ENCODE assay signal across 13 mouse cellular contexts in the genomic region with DNA sequence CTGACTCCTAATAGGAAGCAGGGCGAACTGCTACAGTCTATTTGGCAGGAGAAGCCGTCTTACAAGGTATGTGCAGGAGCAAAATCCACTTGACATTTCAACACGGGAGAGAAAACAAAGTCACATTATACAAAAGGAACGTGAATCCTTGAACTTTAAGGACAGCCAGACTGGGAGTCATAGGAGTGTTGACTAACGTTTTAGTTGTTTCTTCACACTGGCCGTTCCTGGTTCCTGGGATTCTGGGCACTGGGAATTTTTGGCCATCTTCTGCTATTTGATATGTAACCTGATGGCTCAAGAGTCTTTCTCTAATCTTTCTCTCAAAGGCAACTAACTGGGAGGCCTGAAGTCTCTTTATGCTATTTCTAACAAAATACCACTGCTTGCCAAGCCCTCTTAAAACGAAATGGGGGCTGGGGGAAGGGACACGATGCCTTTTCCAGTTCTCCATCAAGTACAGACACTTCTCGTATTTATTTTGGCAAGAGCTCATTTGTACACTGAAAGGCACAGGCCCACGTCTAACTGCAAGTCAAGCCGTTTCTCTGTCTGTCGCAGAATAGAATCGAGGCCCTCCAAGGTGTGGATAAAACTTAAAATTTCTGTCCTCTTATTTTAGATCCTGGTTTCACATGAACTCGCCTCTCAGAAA. TPM values are rescaled to one million over a fixed set of nuclear protein-coding genes. Genes with fewer than 3 reads are reported as not detected.
A peak's percentile ranks its signal among the peaks of the same experiment; 100 is the strongest.
DNase-seq lines count a peak whose midpoint lies in the region; ATAC-seq and TF ChIP-seq lines count a peak whose summit lies in the region.
"Had no signal": no experiment of that assay in that cellular context is flagged by ENCODE, and none has a peak within 500 bp of the region (broad histone marks: within the 10 kb centered on the region; RNA-seq: fewer than 3 reads in every experiment).

No protein-coding gene starts in this region.

- 57% methylated on average over 14 of the region's 14 CpGs for WGBS in heart, embryonic 11.5 days (ENCODE audit: insufficient replicate concordance)
- WGBS in heart, embryonic 10.5 days, result 57% methylated on average over 14 of the region's 14 CpGs
- 59% methylated on average over 14 of the region's 14 CpGs for WGBS in liver, postnatal 0 days (ENCODE audit: insufficient replicate concordance)
- WGBS in liver, embryonic 11.5 days, result 74% methylated on average over 14 of the region's 14 CpGs
- 23% methylated on average over 14 of the region's 14 CpGs for WGBS in forebrain, postnatal 0 days
- 54% methylated on average over 14 of the region's 14 CpGs for WGBS in neural tube, embryonic 13.5 days

- no peak for ATAC-seq in heart, embryonic 11.5 days (replicated peaks; ENCODE audit: insufficient number of reproducible peaks, low FRiP score, low TSS enrichment)
- no peak for ATAC-seq in liver, postnatal 0 days
- no peak for ATAC-seq in liver, embryonic 11.5 days (replicated peaks; ENCODE audit: low FRiP score)
- ATAC-seq in forebrain, postnatal 0 days, result no peak
- no peak for ATAC-seq in neural tube, embryonic 13.5 days (ENCODE audit: low read depth)

- DNase-seq in heart, embryonic 10.5 days (ENCODE audit: low spot score), result no peak
- no peak for DNase-seq in liver, postnatal 0 days
- DNase-seq in liver, embryonic 11.5 days (ENCODE audit: low spot score), result no peak
- DNase-seq in forebrain, postnatal 0 days, result no peak
- DNase-seq in cerebellum, postnatal 36 days, result no peak
- DNase-seq: cerebellum, adult 11-12 months; kidney, postnatal 14 days; right cerebral cortex, postnatal 4 days; thymus, adult 2 months had no signal

- H3K27ac ChIP-seq in heart, embryonic 11.5 days (ENCODE audit: low read depth, low read length), result no peak overlapping the region
- no peak overlapping the region for H3K27ac ChIP-seq in heart, embryonic 10.5 days
- peak overlapping the region; percentile 23 for H3K27ac ChIP-seq in liver, postnatal 0 days (ENCODE audit: low read depth)
- no peak overlapping the region for H3K27ac ChIP-seq in liver, embryonic 11.5 days (ENCODE audit: low read depth, low read length)
- H3K27ac ChIP-seq in forebrain, postnatal 0 days (ENCODE audit: low read depth, low read length), result no peak overlapping the region
- peak overlapping the region; percentile 11; the same call in 1 of the 2 replicates for H3K27ac ChIP-seq in neural tube, embryonic 13.5 days (replicated peaks)
- H3K27ac ChIP-seq: embryonic facial prominence, embryonic 15.5 days had no signal

- H3K4me3 ChIP-seq in heart, embryonic 11.5 days (ENCODE audit: low read depth, low read length), result no peak overlapping the region
- H3K4me3 ChIP-seq in heart, embryonic 10.5 days, result no peak overlapping the region
- H3K4me3 ChIP-seq in liver, postnatal 0 days (ENCODE audit: low read depth, low read length), result no peak overlapping the region
- no peak overlapping the region for H3K4me3 ChIP-seq in liver, embryonic 11.5 days (ENCODE audit: low read depth, low read length)
- H3K4me3 ChIP-seq in forebrain, postnatal 0 days (ENCODE audit: low read depth, low read length), result 0 out of 2 replicates have a peak overlapping the region, but pooled peaks have one; percentile 2
- H3K4me3 ChIP-seq in neural tube, embryonic 13.5 days, result no peak overlapping the region
- H3K4me3 ChIP-seq: embryonic facial prominence, embryonic 15.5 days had no signal

- no peak for TF ChIP-seq CTCF in liver, postnatal 0 days (IDR thresholded peaks at IDR 0.05; ENCODE audit: low read depth)
- TF ChIP-seq CTCF in forebrain, postnatal 0 days (IDR thresholded peaks at IDR 0.05; ENCODE audit: low read depth), result no peak

- no peaks in the 10 kb centered on the region for H3K36me3 ChIP-seq in heart, embryonic 11.5 days (ENCODE audit: control insufficient read depth, insufficient read depth, low read length)
- H3K36me3 ChIP-seq in heart, embryonic 10.5 days, result no peaks in the 10 kb centered on the region
- no peaks in the 10 kb centered on the region for H3K36me3 ChIP-seq in liver, postnatal 0 days (replicated peaks; ENCODE audit: insufficient read depth, low read length)
- H3K36me3 ChIP-seq in liver, embryonic 11.5 days (ENCODE audit: control insufficient read depth, insufficient read depth, low read length), result no peaks in the 10 kb centered on the region
- no peaks in the 10 kb centered on the region for H3K36me3 ChIP-seq in forebrain, postnatal 0 days (ENCODE audit: insufficient read depth)
- H3K36me3 ChIP-seq in neural tube, embryonic 13.5 days, result no peaks in the 10 kb centered on the region
- H3K36me3 ChIP-seq: embryonic facial prominence, embryonic 15.5 days had no signal

- no peaks in the 10 kb centered on the region for H3K27me3 ChIP-seq in heart, embryonic 11.5 days (ENCODE audit: control insufficient read depth, insufficient read depth, low read length)
- no peaks in the 10 kb centered on the region for H3K27me3 ChIP-seq in heart, embryonic 10.5 days (ENCODE audit: insufficient read depth, poor library complexity, severe bottlenecking)
- H3K27me3 ChIP-seq in liver, postnatal 0 days (ENCODE audit: insufficient read depth, low read length), result no peaks in the 10 kb centered on the region
- no peaks in the 10 kb centered on the region; the same call in 1 of the 2 replicates for H3K27me3 ChIP-seq in liver, embryonic 11.5 days (replicated peaks; ENCODE audit: control insufficient read depth, insufficient read depth, low read length)
- H3K27me3 ChIP-seq in forebrain, postnatal 0 days (ENCODE audit: insufficient read depth, low read length), result no peaks in the 10 kb centered on the region
- no peaks in the 10 kb centered on the region for H3K27me3 ChIP-seq in neural tube, embryonic 13.5 days
- H3K27me3 ChIP-seq: CH12.LX; embryonic facial prominence, embryonic 15.5 days had no signal

- 0 out of 2 replicates have a peak overlapping the region, but pooled peaks have one; percentile 3 for H3K4me2 ChIP-seq in heart, embryonic 11.5 days
- peak overlapping the region; percentile 4; the same call in 1 of the 2 replicates for H3K4me2 ChIP-seq in liver, postnatal 0 days (ENCODE audit: low read depth, low read length)
- no peak overlapping the region for H3K4me2 ChIP-seq in liver, embryonic 11.5 days
- peak overlapping the region; percentile 90 for H3K4me2 ChIP-seq in forebrain, postnatal 0 days (ENCODE audit: low read depth)
- H3K4me2 ChIP-seq in neural tube, embryonic 13.5 days, result no peak overlapping the region
- H3K4me2 ChIP-seq: embryonic facial prominence, embryonic 15.5 days had no signal

- no peak overlapping the region for H3K9ac ChIP-seq in heart, embryonic 11.5 days (ENCODE audit: low read depth, low read length)
- H3K9ac ChIP-seq in liver, postnatal 0 days (replicated peaks), result no peak overlapping the region
- H3K9ac ChIP-seq in liver, embryonic 11.5 days (ENCODE audit: low read depth, low read length), result no peak overlapping the region
- no peak overlapping the region for H3K9ac ChIP-seq in forebrain, postnatal 0 days
- H3K9ac ChIP-seq in neural tube, embryonic 13.5 days, result no peak overlapping the region
- H3K9ac ChIP-seq: embryonic facial prominence, embryonic 15.5 days had no signal

- TF ChIP-seq EP300 in liver, postnatal 0 days (IDR thresholded peaks at IDR 0.05; ENCODE audit: low read depth), result no peak

- peaks cover 19% of the 10 kb centered on the region for H3K4me1 ChIP-seq in heart, embryonic 11.5 days (ENCODE audit: control insufficient read depth, insufficient read depth, low read length)
- peaks cover 17% of the 10 kb centered on the region for H3K4me1 ChIP-seq in heart, embryonic 10.5 days
- H3K4me1 ChIP-seq in liver, postnatal 0 days (ENCODE audit: insufficient read depth), result peaks cover 13% of the 10 kb centered on the region
- peaks cover 5% of the 10 kb centered on the region for H3K4me1 ChIP-seq in liver, embryonic 11.5 days (replicated peaks; ENCODE audit: control insufficient read depth, insufficient read depth, low read length)
- H3K4me1 ChIP-seq in forebrain, postnatal 0 days (ENCODE audit: insufficient read depth), result peaks cover 17% of the 10 kb centered on the region
- peaks cover 35% of the 10 kb centered on the region for H3K4me1 ChIP-seq in neural tube, embryonic 13.5 days (replicated peaks)

- no peaks in the 10 kb centered on the region for H3K9me3 ChIP-seq in heart, embryonic 11.5 days (replicated peaks; ENCODE audit: control insufficient read depth, low read length)
- H3K9me3 ChIP-seq in heart, embryonic 10.5 days, result no peaks in the 10 kb centered on the region
- no peaks in the 10 kb centered on the region for H3K9me3 ChIP-seq in liver, postnatal 0 days (ENCODE audit: low read length)
- H3K9me3 ChIP-seq in liver, embryonic 11.5 days (ENCODE audit: control insufficient read depth, low read length), result no peaks in the 10 kb centered on the region
- no peaks in the 10 kb centered on the region for H3K9me3 ChIP-seq in forebrain, postnatal 0 days (ENCODE audit: low read length)
- no peaks in the 10 kb centered on the region for H3K9me3 ChIP-seq in neural tube, embryonic 13.5 days
- H3K9me3 ChIP-seq: embryonic facial prominence, embryonic 15.5 days had no signal

RNA-seq across cellular contexts. Expression of a gene that starts 4.4 kb away (rescaled TPM):
- 3.4 and 6.4 TPM in 2 replicates for polyA plus RNA-seq in heart, embryonic 11.5 days (2014; fragmentation: Nextera tagmentation; extraction: Ambion mirVana)
- 3.9 and 6.2 TPM in 2 replicates for polyA plus RNA-seq in heart, embryonic 10.5 days (2016; fragmentation: Nextera tagmentation; extraction: Ambion mirVana)
- polyA plus RNA-seq in liver, postnatal 0 days (2015; fragmentation: Nextera tagmentation; extraction: Ambion mirVana), result 3.9 and 4.4 TPM in 2 replicates
- polyA plus RNA-seq in liver, embryonic 11.5 days (2014; fragmentation: Nextera tagmentation; extraction: Ambion mirVana), result 1.6 and 2.3 TPM in 2 replicates
- total RNA-seq in forebrain, postnatal 0 days (2014; rRNA removed), result 32.3 and 33.6 TPM in 2 replicates
- 7.6 and 13.0 TPM in 2 replicates for polyA plus RNA-seq in forebrain, postnatal 0 days (2015; fragmentation: Nextera tagmentation; extraction: Ambion mirVana)
- 6.9 and 8.2 TPM in 2 replicates for polyA plus RNA-seq in neural tube, embryonic 13.5 days (2015; fragmentation: Nextera tagmentation; extraction: Ambion mirVana)

Comparison
In these comparisons a context has a peak if more than half of its experiments do, and no peak if none do; other contexts are left out.
1. H3K27ac ChIP-seq: peak in liver, postnatal 0 days (single experiment) and neural tube, embryonic 13.5 days (single experiment); none in heart, embryonic 11.5 days (single experiment), heart, embryonic 10.5 days (single experiment), liver, embryonic 11.5 days (single experiment) and forebrain, postnatal 0 days (single experiment).
2. H3K4me2 ChIP-seq: peak in heart, embryonic 11.5 days (single experiment), liver, postnatal 0 days (single experiment) and forebrain, postnatal 0 days (single experiment); none in liver, embryonic 11.5 days (single experiment) and neural tube, embryonic 13.5 days (single experiment).